Mouse (Mus musculus) adrenal gland, adult 18-20 months (tissue): ENCODE data around the gene Flcn. TPM values are rescaled to one million over a fixed set of nuclear protein-coding genes. Genes with fewer than 3 reads are reported as not detected.

Experiments used
- DNase-seq, 2 experiments: peaks; one replicate each; pipeline ENCODE4 v3.0.0; 2021 to 2022; ENCODE audit warnings: low spot score in 2 of 2
- total RNA-seq, 2 experiments: library from RNA; stranded (reverse); gene quantifications; 1 replicate in 1 of 2; 2 replicates in 1 of 2; pipeline ENCODE4 v1.2.3; 2021

Flcn gene
- total RNA-seq, 2 experiments from 2014 or later, result 85.5 to 99.0 TPM

- no peak for DNase-seq
Observed at GRCm38 (mm10) chr11:59808170-59808960, 1.5 kb downstream of the Flcn start.

- DNase-seq, result no peak
Observed at GRCm38 (mm10) chr11:59805656-59806055, 4.2 kb downstream of the Flcn start.

GRCm38 (mm10) chr11:59805256-59805655, 4.6 kb downstream of the Flcn start:
- DNase-seq, result no peak

- DNase-seq, result no peak
Observed at GRCm38 (mm10) chr11:59804409-59805110, 5.3 kb downstream of the Flcn start.

- no peak for DNase-seq
Observed at GRCm38 (mm10) chr11:59803516-59803915, 6.3 kb downstream of the Flcn start.

GRCm38 (mm10) chr11:59801881-59802280, 7.9 kb downstream of the Flcn start:
- DNase-seq, result no peak

GRCm38 (mm10) chr11:59800412-59800811, 9.4 kb downstream of the Flcn start:
- DNase-seq, result no peak

GRCm38 (mm10) chr11:59793390-59793789, 16.4 kb downstream of the Flcn start:
- DNase-seq, result no peak

- DNase-seq, result no peak
Observed at GRCm38 (mm10) chr11:59789311-59789710, 20.5 kb downstream of the Flcn start.

GRCm38 (mm10) chr11:59787199-59787781, 22.5 kb downstream of the Flcn start, which contains the start of gene Pld6:
Gene Pld6, minus strand, starts transcription at chr11:59787645.
- DNase-seq, result peak; percentile 42 to 48

GRCm38 (mm10) chr11:59786444-59787198, 23.2 kb downstream of the Flcn start:
- no peak for DNase-seq

GRCm38 (mm10) chr11:59783591-59783990, 26.2 kb downstream of the Flcn start:
- no peak for DNase-seq

- no peak for DNase-seq
Observed at GRCm38 (mm10) chr11:59782091-59782590, 27.7 kb downstream of the Flcn start.

GRCm38 (mm10) chr11:59780241-59780640, 29.6 kb downstream of the Flcn start:
- DNase-seq, result no peak

GRCm38 (mm10) chr11:59779406-59779805, 30.4 kb downstream of the Flcn start:
- no peak for DNase-seq

- no peak for DNase-seq
Observed at GRCm38 (mm10) chr11:59778874-59779223, 31.0 kb downstream of the Flcn start.

- DNase-seq, result peak; percentile 71
Observed at GRCm38 (mm10) chr11:59778181-59778873, 31.5 kb downstream of the Flcn start.

GRCm38 (mm10) chr11:59777259-59777658, 32.6 kb downstream of the Flcn start:
- DNase-seq, result no peak

- no peak for DNase-seq
Observed at GRCm38 (mm10) chr11:59775435-59776148, 34.2 kb downstream of the Flcn start.

GRCm38 (mm10) chr11:59774522-59774921, 35.3 kb downstream of the Flcn start:
- DNase-seq, result no peak
